ENCODE assay signal across 12 mouse cellular contexts in the genomic region with DNA sequence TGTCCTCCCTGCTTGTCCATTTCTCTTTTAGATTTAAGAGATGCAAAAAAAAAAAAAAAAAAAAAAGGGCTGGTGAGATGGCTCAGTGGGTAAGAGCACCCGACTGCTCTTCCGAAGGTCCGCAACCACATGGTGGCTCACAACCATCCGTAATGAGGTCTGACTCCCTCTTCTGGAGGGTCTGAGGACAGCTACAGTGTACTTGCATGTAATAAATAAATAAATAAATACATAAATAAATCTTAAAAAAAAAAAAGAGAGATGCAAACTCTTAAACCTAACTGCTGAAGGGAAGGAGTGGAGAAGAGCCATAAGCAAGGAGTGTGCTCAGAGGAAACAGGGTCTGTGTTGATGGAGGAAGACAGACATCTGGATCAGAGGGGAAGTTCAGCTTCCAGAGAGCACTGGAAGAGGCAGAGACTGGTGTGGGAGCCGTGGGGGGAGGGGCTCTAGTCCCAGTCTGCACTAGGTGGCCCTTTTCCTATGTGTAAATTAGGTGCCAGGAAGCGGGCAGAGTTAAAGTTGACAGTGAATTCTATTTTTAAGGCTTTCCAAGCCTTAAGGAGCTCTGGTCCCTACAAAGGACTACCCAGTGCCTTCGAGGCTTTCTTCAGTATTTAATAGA. TPM values are rescaled to one million over a fixed set of nuclear protein-coding genes. Genes with fewer than 3 reads are reported as not detected.
DNase-seq lines count a peak whose midpoint lies in the region; ATAC-seq and TF ChIP-seq lines count a peak whose summit lies in the region.
"Had no signal": no experiment of that assay in that cellular context is flagged by ENCODE, and none has a peak within 500 bp of the region (broad histone marks: within the 10 kb centered on the region; RNA-seq: fewer than 3 reads in every experiment).

No protein-coding gene starts in this region.

- no peak overlapping the region for H3K9ac ChIP-seq in kidney, postnatal 0 days (ENCODE audit: low read depth, low read length)
- H3K9ac ChIP-seq in limb, embryonic 12.5 days (replicated peaks) = no peak overlapping the region

- intact Hi-C loops in gastrocnemius, adult 2 months (cut with DNase I) = no loop called here

- no peak for ATAC-seq in kidney, postnatal 0 days (replicated peaks; ENCODE audit: low FRiP score, low read depth)
- no peak for ATAC-seq in limb, embryonic 12.5 days (ENCODE audit: insufficient number of reproducible peaks, insufficient read depth, low FRiP score, low TSS enrichment, low read depth)
- ATAC-seq: CD4-positive, CD25-positive, alpha-beta regulatory T cell, adult 4 months had no signal

- 14% methylated on average over 7 of the region's 7 CpGs for WGBS in kidney, postnatal 0 days
- WGBS in limb, embryonic 12.5 days = 16% methylated on average over 7 of the region's 7 CpGs
- WGBS in thymus, adult 2 months = 13% methylated on average over 7 of the region's 7 CpGs

- no peak overlapping the region for H3K27ac ChIP-seq in gastrocnemius, adult 2 months
- no peak overlapping the region for H3K27ac ChIP-seq in kidney, postnatal 0 days
- H3K27ac ChIP-seq in limb, embryonic 12.5 days = peak overlapping the region; percentile 56; the same call in 1 of the 2 replicates
- H3K27ac ChIP-seq in thymus, adult 2 months (ENCODE audit: control insufficient read depth, insufficient read depth, low read length) = no peak overlapping the region

- H3K4me2 ChIP-seq in kidney, postnatal 0 days (ENCODE audit: low read length) = peak overlapping the region; percentile 37; the same call in 1 of the 2 replicates
- H3K4me2 ChIP-seq in limb, embryonic 12.5 days = peak overlapping the region; percentile 52

- no peaks in the 10 kb centered on the region for H3K36me3 ChIP-seq in kidney, postnatal 0 days (ENCODE audit: insufficient read depth, low read length)
- peaks cover 1% of the 10 kb centered on the region; the same call in 1 of the 2 replicates for H3K36me3 ChIP-seq in limb, embryonic 12.5 days
- H3K36me3 ChIP-seq in thymus, adult 2 months (ENCODE audit: control insufficient read depth, insufficient read depth, low read length) = no peaks in the 10 kb centered on the region

- peaks cover 8% of the 10 kb centered on the region; the same call in 1 of the 2 replicates for H3K4me1 ChIP-seq in kidney, postnatal 0 days (replicated peaks; ENCODE audit: insufficient read depth, low read length)
- peaks cover 34% of the 10 kb centered on the region for H3K4me1 ChIP-seq in limb, embryonic 12.5 days (replicated peaks)
- peaks cover 18% of the 10 kb centered on the region for H3K4me1 ChIP-seq in thymus, adult 2 months (replicated peaks; ENCODE audit: control insufficient read depth, insufficient read depth, low read length)

- TF ChIP-seq POLR2A in thymus, adult 2 months (IDR thresholded peaks at IDR 0.05; ENCODE audit: control insufficient read depth, extremely low read depth, insufficient read depth, low read length, poor library complexity) = no peak

- H3K9me3 ChIP-seq in kidney, postnatal 0 days (replicated peaks; ENCODE audit: low read length) = no peaks in the 10 kb centered on the region
- no peaks in the 10 kb centered on the region for H3K9me3 ChIP-seq in limb, embryonic 12.5 days

- peak; percentile 20; the same call in 1 of the 2 replicates for TF ChIP-seq CTCF in gastrocnemius, adult 2 months (IDR thresholded peaks at IDR 0.05)
- peak; percentile 61 for TF ChIP-seq CTCF in kidney, postnatal 0 days (IDR thresholded peaks at IDR 0.05; ENCODE audit: low read depth)
- TF ChIP-seq CTCF in thymus, adult 2 months (IDR thresholded peaks at IDR 0.05; ENCODE audit: borderline replicate concordance, control insufficient read depth, extremely low read depth, insufficient read depth, low read length, poor library complexity) = no peak

- H3K27me3 ChIP-seq in kidney, postnatal 0 days (ENCODE audit: insufficient read depth, low read length) = no peaks in the 10 kb centered on the region
- no peaks in the 10 kb centered on the region for H3K27me3 ChIP-seq in limb, embryonic 12.5 days
- peaks cover 2% of the 10 kb centered on the region; the same call in 1 of the 2 replicates for H3K27me3 ChIP-seq in thymus, adult 2 months (ENCODE audit: control insufficient read depth, insufficient read depth, low read length)

- H3K4me3 ChIP-seq in gastrocnemius, adult 2 months = no peak overlapping the region
- no peak overlapping the region for H3K4me3 ChIP-seq in kidney, postnatal 0 days (replicated peaks; ENCODE audit: low read depth, low read length)
- H3K4me3 ChIP-seq in limb, embryonic 12.5 days (replicated peaks) = no peak overlapping the region
- no peak overlapping the region for H3K4me3 ChIP-seq in thymus, adult 2 months (ENCODE audit: control insufficient read depth, insufficient read depth, low read length)

- no peak for DNase-seq in gastrocnemius, adult 2 months
- no peak for DNase-seq in gastrocnemius, postnatal 4 days (ENCODE audit: low spot score in 2 of 2)
- DNase-seq in kidney, postnatal 0 days (ENCODE audit: low spot score) = peak; percentile 42
- DNase-seq in kidney, adult 8-10 months = no peak
- peak; percentile 54 for DNase-seq in ES-CJ7 (ENCODE audit: low read depth, low spot score)
- no peak for DNase-seq in thymus, adult 2 months
- DNase-seq in urinary bladder, postnatal 4 days (ENCODE audit: low spot score in 2 of 2) = no peak
- DNase-seq: kidney, adult 18-20 months had no signal

RNA-seq across cellular contexts. Expression of a gene that starts 5.8 kb away (rescaled TPM):
- not detected for total RNA-seq in gastrocnemius, adult 2 months (2021)
- under 1 TPM; 0.47 to 0.52 TPM for total RNA-seq in gastrocnemius, postnatal 4 days (2021)
- polyA plus RNA-seq in kidney, postnatal 0 days (2015; fragmentation: Nextera tagmentation; extraction: Ambion mirVana) = 0.20 and 0.28 TPM in 2 replicates
- polyA plus RNA-seq in limb, embryonic 12.5 days (2016; fragmentation: Nextera tagmentation; extraction: Ambion mirVana) = 0.20 and 0.21 TPM in 2 replicates
- polyA plus RNA-seq in thymus, adult 2 months (2012; rRNA removed) = 0.04 and 0.09 TPM in 2 replicates
- total RNA-seq: common myeloid progenitor, adult 5-6 weeks had no signal
- polyA plus RNA-seq: CD4-positive, CD25-positive, alpha-beta regulatory T cell, adult 4 months had no signal

RNA-seq across cellular contexts. Expression of a gene that starts 6.3 kb away (rescaled TPM):
- total RNA-seq in gastrocnemius, adult 2 months (2021) = 1 to 10 TPM; 6.4 to 8.1 TPM
- total RNA-seq in gastrocnemius, postnatal 4 days (2021) = 10 to 100 TPM; 15.7 to 16.9 TPM
- 8.1 and 9.8 TPM in 2 replicates for polyA plus RNA-seq in kidney, postnatal 0 days (2015; fragmentation: Nextera tagmentation; extraction: Ambion mirVana)
- 36.9 and 38.8 TPM in 2 replicates for polyA plus RNA-seq in limb, embryonic 12.5 days (2016; fragmentation: Nextera tagmentation; extraction: Ambion mirVana)
- 33.7 and 35.5 TPM in 2 replicates for polyA plus RNA-seq in thymus, adult 2 months (2012; rRNA removed)

RNA-seq across cellular contexts. Expression of a gene that starts 21.7 kb away (rescaled TPM):
- total RNA-seq in gastrocnemius, adult 2 months (2021) = 100 to 1,000 TPM; 113 to 127 TPM
- 10 to 100 TPM; 45.7 to 50.1 TPM for total RNA-seq in gastrocnemius, postnatal 4 days (2021)
- polyA plus RNA-seq in kidney, postnatal 0 days (2015; fragmentation: Nextera tagmentation; extraction: Ambion mirVana) = 85.3 and 86.0 TPM in 2 replicates
- polyA plus RNA-seq in limb, embryonic 12.5 days (2016; fragmentation: Nextera tagmentation; extraction: Ambion mirVana) = 81.7 and 86.3 TPM in 2 replicates
- 50.2 and 54.8 TPM in 2 replicates for polyA plus RNA-seq in thymus, adult 2 months (2012; rRNA removed)

RNA-seq across cellular contexts. Expression of a gene that starts 24.6 kb away (rescaled TPM):
- total RNA-seq in gastrocnemius, adult 2 months (2021) = 1 to 10 TPM; 1.6 to 2.0 TPM
- 10 to 100 TPM; 27.5 to 33.0 TPM for total RNA-seq in gastrocnemius, postnatal 4 days (2021)
- polyA plus RNA-seq in kidney, postnatal 0 days (2015; fragmentation: Nextera tagmentation; extraction: Ambion mirVana) = 8.4 and 8.9 TPM in 2 replicates
- polyA plus RNA-seq in limb, embryonic 12.5 days (2016; fragmentation: Nextera tagmentation; extraction: Ambion mirVana) = 38.9 and 46.0 TPM in 2 replicates
- 2.0 and 2.1 TPM in 2 replicates for polyA plus RNA-seq in thymus, adult 2 months (2012; rRNA removed)

RNA-seq across cellular contexts. Expression of a gene that starts 55.5 kb away (rescaled TPM):
- 1 to 10 TPM; 3.4 to 3.8 TPM for total RNA-seq in gastrocnemius, adult 2 months (2021)
- 10 to 100 TPM; 23.0 to 26.0 TPM for total RNA-seq in gastrocnemius, postnatal 4 days (2021)
- 16.8 and 19.7 TPM in 2 replicates for polyA plus RNA-seq in kidney, postnatal 0 days (2015; fragmentation: Nextera tagmentation; extraction: Ambion mirVana)
- 147 and 151 TPM in 2 replicates for polyA plus RNA-seq in limb, embryonic 12.5 days (2016; fragmentation: Nextera tagmentation; extraction: Ambion mirVana)
- polyA plus RNA-seq in thymus, adult 2 months (2012; rRNA removed) = 2.3 and 2.7 TPM in 2 replicates
- total RNA-seq: common myeloid progenitor, adult 5-6 weeks; monocyte, adult 5-6 weeks had no signal
- polyA plus RNA-seq: CD4-positive, CD25-positive, alpha-beta regulatory T cell, adult 4 months had no signal

Comparison
In these comparisons a context has a peak if more than half of its experiments do, and no peak if none do; other contexts are left out.
1. DNase-seq: peak in kidney, postnatal 0 days (single experiment) and ES-CJ7 (single experiment); none in gastrocnemius, adult 2 months (single experiment), gastrocnemius, postnatal 4 days (0 of 2), kidney, adult 8-10 months (0 of 2), thymus, adult 2 months (single experiment) and urinary bladder, postnatal 4 days (0 of 2).